Comparison of ENCODE assay signal across 8 mouse cellular contexts in the genomic region with DNA sequence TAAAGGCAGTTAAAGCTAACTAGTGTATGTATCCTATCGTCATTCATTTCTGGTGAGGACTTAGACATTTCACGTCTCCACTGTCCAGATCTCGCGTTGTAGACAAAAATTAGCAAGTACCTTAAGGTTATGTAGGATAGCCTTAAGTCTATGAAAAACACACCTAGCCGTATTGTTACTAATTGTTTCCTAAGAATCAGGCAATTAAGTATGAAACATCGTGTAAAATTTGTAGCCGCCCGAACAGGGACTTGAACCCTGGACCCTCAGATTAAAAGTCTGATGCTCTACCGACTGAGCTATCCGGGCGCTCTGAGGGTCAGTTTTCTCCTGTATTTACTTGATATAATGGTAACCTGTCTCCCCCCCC. TPM values are rescaled to one million over a fixed set of nuclear protein-coding genes. Genes with fewer than 3 reads are reported as not detected.
DNase-seq lines count a peak whose midpoint lies in the region; ATAC-seq lines count a peak whose summit lies in the region.

No protein-coding gene starts in this region.

- no peak overlapping the region for H3K27ac ChIP-seq in forebrain, embryonic 13.5 days
- no peak overlapping the region for H3K27ac ChIP-seq in hindbrain, embryonic 12.5 days
- peak overlapping the region; percentile 52; the same call in 1 of the 2 replicates for H3K27ac ChIP-seq in stomach, embryonic 14.5 days (ENCODE audit: low read length)

- H3K9ac ChIP-seq in forebrain, embryonic 13.5 days, result peak overlapping the region; percentile 61; the same call in 1 of the 2 replicates
- no peak overlapping the region for H3K9ac ChIP-seq in hindbrain, embryonic 12.5 days
- H3K9ac ChIP-seq in stomach, embryonic 14.5 days (replicated peaks; ENCODE audit: low read depth, low read length), result no peak overlapping the region

- no peaks in the 10 kb centered on the region for H3K9me3 ChIP-seq in forebrain, embryonic 13.5 days (replicated peaks)
- H3K9me3 ChIP-seq in hindbrain, embryonic 12.5 days (replicated peaks), result no peaks in the 10 kb centered on the region
- H3K9me3 ChIP-seq in stomach, embryonic 14.5 days (ENCODE audit: control insufficient read depth, low read depth, low read length), result no peaks in the 10 kb centered on the region

- WGBS in forebrain, embryonic 13.5 days, result 3% methylated on average over 11 of the region's 11 CpGs
- 3% methylated on average over 11 of the region's 11 CpGs for whole genome bisulfite sequencing in hindbrain, embryonic 12.5 days
- WGBS in stomach, embryonic 14.5 days, result 1% methylated on average over 11 of the region's 11 CpGs

- peaks cover 11% of the 10 kb centered on the region for H3K4me1 ChIP-seq in forebrain, embryonic 13.5 days
- peaks cover 11% of the 10 kb centered on the region for H3K4me1 ChIP-seq in hindbrain, embryonic 12.5 days
- H3K4me1 ChIP-seq in stomach, embryonic 14.5 days (ENCODE audit: control insufficient read depth, insufficient read depth, low read length), result no peaks in the 10 kb centered on the region

- no peaks in the 10 kb centered on the region for H3K36me3 ChIP-seq in forebrain, embryonic 13.5 days (ENCODE audit: poor library complexity, severe bottlenecking)
- H3K36me3 ChIP-seq in hindbrain, embryonic 12.5 days, result no peaks in the 10 kb centered on the region
- no peaks in the 10 kb centered on the region for H3K36me3 ChIP-seq in stomach, embryonic 14.5 days (ENCODE audit: control insufficient read depth, insufficient read depth, low read length)

- intact Hi-C loops in left cerebral cortex, postnatal 25 days (cut with DNase I), result loop anchor here (10.0 kb wide), 1 partner anchor 321 kb away; a partner anchor contains a TSS

- no peaks in the 10 kb centered on the region for H3K27me3 ChIP-seq in forebrain, embryonic 13.5 days
- H3K27me3 ChIP-seq in hindbrain, embryonic 12.5 days, result no peaks in the 10 kb centered on the region
- no peaks in the 10 kb centered on the region for H3K27me3 ChIP-seq in stomach, embryonic 14.5 days (ENCODE audit: control insufficient read depth, insufficient read depth, low read length)

- DNase-seq in layer of hippocampus, adult 18-20 months (ENCODE audit: low spot score in 2 of 2), result peak; percentile 24 to 76
- no peak for DNase-seq in layer of hippocampus, adult 9-10 months (ENCODE audit: low spot score)
- peak; percentile 61 for DNase-seq in c-Kit-positive CD71-positive TER-119-positive erythroid progenitor cells, embryonic 14.5 days (ENCODE audit: low spot score)
- DNase-seq in left cerebral cortex, postnatal 25 days (ENCODE audit: low spot score in 2 of 2), result peak; percentile 64 to 80

- peak; percentile 66 for ATAC-seq in forebrain, embryonic 13.5 days
- ATAC-seq in hindbrain, embryonic 12.5 days (ENCODE audit: low FRiP score), result peak; percentile 57
- ATAC-seq in megakaryocyte, adult 5-6 weeks (ENCODE audit: poor library complexity, severe bottlenecking), result peak; percentile 37
- peak; percentile 69 for ATAC-seq in stomach, embryonic 14.5 days (ENCODE audit: insufficient number of reproducible peaks, insufficient read depth, low FRiP score, low read depth)

- peak overlapping the region; percentile 53 for H3K4me3 ChIP-seq in forebrain, embryonic 13.5 days
- H3K4me3 ChIP-seq in hindbrain, embryonic 12.5 days, result peak overlapping the region; percentile 49
- peak overlapping the region; percentile 47 for H3K4me3 ChIP-seq in stomach, embryonic 14.5 days (ENCODE audit: low read depth, low read length)

- H3K4me2 ChIP-seq in forebrain, embryonic 13.5 days, result peak overlapping the region; percentile 71
- peak overlapping the region; percentile 52 for H3K4me2 ChIP-seq in hindbrain, embryonic 12.5 days (replicated peaks)
- H3K4me2 ChIP-seq in stomach, embryonic 14.5 days (replicated peaks; ENCODE audit: low read depth, low read length), result peak overlapping the region; percentile 35

RNA-seq across cellular contexts. Expression of a gene that starts 3.7 kb away (rescaled TPM):
- total RNA-seq in layer of hippocampus, adult 18-20 months (2021), result 10 to 100 TPM; 68.0 to 86.7 TPM
- 44.8 and 46.3 TPM in 2 replicates for polyA plus RNA-seq in forebrain, embryonic 13.5 days (2015; fragmentation: Nextera tagmentation; extraction: Ambion mirVana)
- polyA plus RNA-seq in hindbrain, embryonic 12.5 days (2016; fragmentation: Nextera tagmentation; extraction: Ambion mirVana), result 47.6 and 49.1 TPM in 2 replicates
- total RNA-seq in left cerebral cortex, postnatal 25 days (2021), result 10 to 100 TPM; 73.9 to 92.0 TPM
- 66.6 and 69.0 TPM in 2 replicates for total RNA-seq in megakaryocyte, adult 5-6 weeks (2015)
- total RNA-seq in megakaryocyte, adult 5-6 weeks (2017), result 88.5 and 97.9 TPM in 2 replicates
- polyA plus RNA-seq in stomach, embryonic 14.5 days (2014; fragmentation: Nextera tagmentation; extraction: Ambion mirVana), result 69.7 and 71.6 TPM in 2 replicates

RNA-seq across cellular contexts. Expression of a gene that starts 11.4 kb away (rescaled TPM):
- 10 to 100 TPM; 14.5 to 15.0 TPM for total RNA-seq in layer of hippocampus, adult 18-20 months (2021)
- 15.5 and 15.9 TPM in 2 replicates for polyA plus RNA-seq in forebrain, embryonic 13.5 days (2015; fragmentation: Nextera tagmentation; extraction: Ambion mirVana)
- 17.0 and 19.8 TPM in 2 replicates for polyA plus RNA-seq in hindbrain, embryonic 12.5 days (2016; fragmentation: Nextera tagmentation; extraction: Ambion mirVana)
- total RNA-seq in left cerebral cortex, postnatal 25 days (2021), result 10 to 100 TPM; 12.8 to 18.2 TPM
- total RNA-seq in megakaryocyte, adult 5-6 weeks (2015), result 0.67 and 1.1 TPM in 2 replicates
- 0.48 and 0.98 TPM in 2 replicates for total RNA-seq in megakaryocyte, adult 5-6 weeks (2017)
- 10.7 and 13.8 TPM in 2 replicates for polyA plus RNA-seq in stomach, embryonic 14.5 days (2014; fragmentation: Nextera tagmentation; extraction: Ambion mirVana)

Comparison
In these comparisons a context has a peak if more than half of its experiments do, and no peak if none do; other contexts are left out.
1. RNA of a gene that starts 11.4 kb away (total RNA-seq): 12.8 to 18.2 TPM in left cerebral cortex, postnatal 25 days and 14.5 to 15.0 TPM in layer of hippocampus, adult 18-20 months; 0.48 to 1.1 TPM in megakaryocyte, adult 5-6 weeks; every median in the first group is over 4 times any median in the second.
2. Peak in every context shown above with its lines, with median percentiles within 50 percentile points of each other: ATAC-seq, H3K4me2 ChIP-seq and H3K4me3 ChIP-seq.